Mouse (Mus musculus): ENCODE measurements at regions not wholly inside any gene's neighbourhood (a gene's known extent, or its start where the extent isn't known, plus 50 kb on each side); places are given as distances from the start of the nearest gene placed in this dataset.

- no peak for DNase-seq (ENCODE audit: low read depth)
These were observed 645.4 kb upstream of the Gm10131 start for GRCm38 (mm10) chr8:34756916-34757315.

GRCm38 (mm10) chr8:34756171-34756570, 644.6 kb upstream of the Gm10131 start:
- DNase-seq (ENCODE audit: low read depth): no peak

GRCm38 (mm10) chr8:34755480-34755879, 643.9 kb upstream of the Gm10131 start:
- no peak for DNase-seq (ENCODE audit: low read depth)

DNA sequence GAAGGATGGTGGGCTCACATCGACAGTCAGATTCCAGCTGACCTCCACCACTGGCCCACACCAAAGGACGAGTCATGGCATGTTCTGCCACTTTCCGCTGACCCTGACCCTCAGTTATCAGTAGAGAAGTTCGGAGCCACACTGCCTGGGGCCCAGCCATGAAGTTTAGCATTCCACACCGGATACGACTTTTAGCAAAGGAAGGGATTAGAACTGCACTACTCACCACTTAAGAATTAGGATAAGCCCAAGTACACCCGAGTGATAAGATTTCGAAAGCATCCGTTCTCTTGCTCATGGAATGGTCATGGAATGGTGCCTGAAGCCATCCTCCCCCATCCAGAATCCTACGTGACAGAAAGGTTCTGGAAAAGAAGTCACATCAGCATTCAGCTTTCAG, 641.5 kb upstream of the Gm10131 start:
- no peak for DNase-seq (ENCODE audit: low read depth)

DNA sequence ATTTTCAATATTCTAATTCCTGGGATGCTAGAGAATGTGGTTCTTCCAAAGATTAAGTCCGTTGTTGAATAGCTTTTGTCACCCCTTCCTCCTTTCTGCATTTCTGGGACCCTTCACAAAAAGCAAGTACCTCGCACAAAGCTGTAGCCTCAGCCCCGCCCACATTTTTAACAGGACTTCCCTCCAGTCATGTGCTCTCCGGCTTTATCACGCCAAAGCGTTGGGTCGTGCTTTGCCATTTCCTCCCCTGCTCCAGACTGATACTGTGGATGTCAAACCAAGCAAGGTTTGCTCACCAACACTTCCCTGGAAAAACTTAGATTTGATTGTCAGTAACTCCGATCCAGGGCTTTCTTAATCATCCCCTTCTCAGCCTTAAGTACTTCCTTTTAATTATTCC, 637.0 kb upstream of the Gm10131 start:
- no peak for DNase-seq (ENCODE audit: low read depth)

- DNase-seq (ENCODE audit: low read depth): no peak
These were observed 634.2 kb upstream of the Gm10131 start for GRCm38 (mm10) chr8:34745706-34746105.

DNA sequence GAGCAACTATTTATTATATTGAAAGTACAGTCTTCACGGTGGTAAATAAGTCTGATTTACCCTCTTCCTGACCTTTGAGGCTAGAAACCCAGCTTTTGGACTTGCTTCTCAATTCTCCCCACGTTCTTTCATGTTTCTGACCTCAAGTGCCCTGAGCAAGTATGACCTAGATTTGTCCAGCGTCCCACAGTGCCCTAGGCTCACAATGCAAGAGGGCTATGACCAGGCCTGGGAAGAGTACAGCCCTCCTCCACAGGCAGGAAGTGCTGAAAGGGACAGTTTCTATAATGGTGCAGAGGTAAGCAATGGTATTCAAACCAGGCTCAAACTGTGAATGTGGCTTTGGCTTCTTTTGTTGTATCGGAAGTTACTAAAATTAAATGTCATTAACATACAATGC, 633.1 kb upstream of the Gm10131 start:
- no peak for DNase-seq (ENCODE audit: low read depth)

GRCm38 (mm10) chr8:34744179-34744578, 632.6 kb upstream of the Gm10131 start:
- DNase-seq (ENCODE audit: low read depth): no peak

DNA sequence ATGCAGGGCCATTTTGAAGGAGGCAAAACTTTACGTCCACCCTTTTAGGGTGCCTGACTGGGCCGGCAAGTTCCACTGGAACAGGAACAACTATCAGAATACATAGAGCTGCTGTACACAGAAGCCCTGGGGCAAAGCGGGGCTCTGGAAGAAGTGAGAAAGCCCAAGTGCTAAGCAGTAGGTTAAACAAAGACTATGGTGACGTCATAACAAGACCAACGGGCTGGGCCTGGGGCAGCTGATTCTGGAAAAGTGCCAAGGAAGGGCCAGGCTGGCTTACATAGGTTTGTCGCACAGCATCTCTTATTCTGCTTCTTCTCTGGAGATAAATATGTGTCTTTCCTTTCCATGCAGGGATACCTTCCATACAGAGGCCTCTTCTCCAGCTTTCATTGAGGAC, 631.6 kb upstream of the Gm10131 start:
- DNase-seq (ENCODE audit: low read depth): no peak

DNA sequence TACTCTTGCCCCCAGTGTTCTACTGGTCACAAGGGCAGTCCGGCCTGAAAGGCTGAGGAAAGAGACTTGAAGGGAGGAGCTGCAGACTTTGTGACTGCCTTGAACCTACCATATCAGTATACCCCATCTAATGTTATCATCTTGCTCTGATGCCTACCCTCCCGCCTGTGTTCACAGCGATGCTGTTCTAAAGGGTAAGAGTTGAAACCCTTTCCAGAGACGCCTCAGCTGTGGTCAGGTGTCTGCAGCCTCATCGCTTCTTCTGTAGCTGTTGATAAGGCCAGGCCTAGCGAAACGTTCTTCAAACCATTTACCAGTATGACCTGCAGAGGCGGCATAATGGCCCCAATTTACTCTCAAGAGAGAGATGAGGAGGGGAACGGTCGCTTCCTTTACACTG, 629.3 kb upstream of the Gm10131 start:
- DNase-seq (ENCODE audit: low read depth): no peak

DNA sequence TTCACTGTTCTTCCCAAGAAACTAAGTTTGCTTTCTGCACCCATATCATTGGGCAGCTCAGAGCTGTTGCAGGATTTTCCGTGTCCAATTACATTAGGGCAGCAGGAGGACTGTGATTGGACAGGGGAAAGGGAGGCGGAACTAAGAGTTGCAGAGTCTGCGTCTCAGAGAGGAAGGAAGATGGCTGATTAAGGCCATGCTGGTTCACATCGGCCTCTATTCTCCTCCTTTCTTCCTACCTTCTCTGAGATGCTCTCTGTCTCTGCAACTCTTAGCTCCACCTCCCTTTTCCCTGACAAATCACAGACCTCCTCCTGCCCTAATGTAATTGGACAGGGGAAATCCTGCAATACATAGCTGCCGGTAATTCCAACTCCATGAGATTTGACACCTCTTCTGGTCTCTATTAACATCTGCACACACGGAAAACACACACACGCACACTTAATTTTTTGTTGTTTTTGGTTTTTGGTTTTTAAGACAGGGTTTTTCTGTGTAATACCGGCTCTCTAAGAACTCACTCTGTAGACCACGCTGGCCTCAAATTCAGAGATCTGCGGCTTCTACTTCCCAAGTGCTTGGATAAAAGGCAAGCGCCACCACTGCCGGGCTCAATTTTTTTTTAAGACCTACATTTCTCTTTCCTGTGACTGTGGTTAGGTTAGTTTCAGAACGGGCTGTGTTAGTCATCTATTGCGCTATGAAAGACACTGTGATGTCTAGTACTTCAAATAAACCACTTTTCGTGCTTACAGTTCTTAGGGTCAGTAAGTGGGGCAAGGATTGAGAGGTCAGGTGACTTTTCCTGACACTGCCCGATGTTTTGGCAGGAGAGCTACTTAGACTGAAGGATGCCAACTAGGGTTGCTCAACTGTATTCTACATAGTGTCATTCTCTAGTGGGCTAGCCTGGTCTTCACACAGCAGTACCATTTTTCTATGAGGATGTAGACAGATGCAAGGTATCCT, 628.6 kb upstream of the Gm10131 start:
- no peak for DNase-seq (ENCODE audit: low read depth)

- no peak for DNase-seq (ENCODE audit: low read depth)
These were observed 624.7 kb upstream of the Gm10131 start for GRCm38 (mm10) chr8:34736214-34736613.

- DNase-seq (ENCODE audit: low read depth): no peak
These were observed 623.5 kb upstream of the Gm10131 start for GRCm38 (mm10) chr8:34735006-34735405.

DNA sequence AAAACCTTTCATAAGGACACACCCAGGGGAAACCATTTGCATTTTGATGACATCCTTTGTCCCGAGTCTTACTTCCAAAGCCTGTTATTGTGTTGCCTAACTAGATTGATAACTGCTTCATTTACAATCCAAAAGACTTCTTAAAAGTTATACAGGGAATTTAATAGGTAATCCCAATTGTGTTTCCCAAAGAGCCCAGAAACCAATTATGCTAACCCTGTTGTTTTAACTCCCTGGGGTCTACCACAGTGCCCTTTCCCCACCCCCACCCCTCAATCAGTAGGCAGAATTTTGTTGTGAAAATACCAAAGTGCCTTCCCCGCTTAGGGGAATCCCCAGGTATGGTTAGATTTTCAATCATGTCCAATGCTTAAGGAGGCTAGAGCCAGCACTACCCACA, 621.3 kb upstream of the Gm10131 start:
- no peak for DNase-seq (ENCODE audit: low read depth)

DNA sequence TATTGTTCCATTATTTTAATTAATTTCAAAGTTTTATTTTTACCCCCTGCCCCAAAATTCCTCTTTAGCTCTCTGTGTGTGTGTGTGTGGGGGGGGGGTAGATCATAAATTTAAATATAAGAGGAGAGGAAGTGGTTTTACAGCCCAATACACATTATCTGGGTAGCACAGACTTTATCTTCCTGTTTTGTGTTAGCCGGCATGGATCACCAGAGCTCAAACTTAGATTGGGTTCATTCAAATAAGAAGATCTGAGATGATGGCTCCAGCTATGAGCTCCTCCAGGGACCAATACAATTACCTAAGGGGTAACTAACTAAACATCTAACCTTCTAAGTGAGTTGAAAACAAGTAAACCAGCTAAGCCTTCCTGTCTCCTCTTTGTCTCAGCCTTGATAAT, 620.8 kb upstream of the Gm10131 start:
- no peak for DNase-seq (ENCODE audit: low read depth)

DNA sequence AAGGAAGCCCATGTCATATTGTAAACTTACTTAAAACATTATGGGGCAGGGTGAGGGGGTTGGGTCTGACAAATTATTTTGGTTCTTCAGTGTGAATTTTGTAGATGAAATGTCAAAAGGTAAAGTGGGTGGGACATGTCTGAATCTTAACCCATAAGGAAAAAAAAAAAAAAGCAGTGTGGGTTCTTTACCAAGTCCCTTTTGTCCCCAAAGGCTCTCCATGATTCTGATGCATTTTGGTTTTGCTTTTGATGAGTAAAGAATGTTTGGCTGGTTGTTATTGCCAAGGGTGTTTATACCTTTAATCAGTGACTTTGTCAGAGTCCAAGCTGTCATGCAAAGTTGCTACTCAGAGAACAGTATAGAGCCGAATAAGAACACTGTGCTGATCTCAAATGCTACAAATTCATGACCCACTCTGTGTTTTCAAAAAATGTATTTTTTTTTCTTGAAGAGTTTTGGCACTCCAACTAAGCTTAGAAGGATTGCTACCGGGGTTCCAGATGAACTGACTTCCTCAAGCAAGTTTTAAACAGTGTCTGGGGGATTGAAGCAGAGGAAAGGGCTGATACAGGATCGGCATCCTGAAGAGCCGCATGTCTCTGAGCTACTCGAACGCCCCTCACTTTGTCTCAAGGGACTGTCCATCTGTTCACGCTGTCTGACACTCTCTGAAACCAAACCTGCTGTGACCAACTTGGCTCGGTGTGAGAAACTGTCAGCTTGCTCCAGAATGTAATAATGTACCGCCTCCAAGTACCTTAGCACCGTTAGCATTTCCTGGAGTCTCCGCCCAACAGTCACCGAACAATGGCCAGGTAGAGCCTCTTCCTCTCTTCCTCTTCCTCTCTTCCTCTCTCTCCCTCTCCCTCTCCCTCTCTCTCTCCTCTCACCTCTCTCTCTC, 619.8 kb upstream of the Gm10131 start:
- no peak for DNase-seq (ENCODE audit: low read depth)

DNA sequence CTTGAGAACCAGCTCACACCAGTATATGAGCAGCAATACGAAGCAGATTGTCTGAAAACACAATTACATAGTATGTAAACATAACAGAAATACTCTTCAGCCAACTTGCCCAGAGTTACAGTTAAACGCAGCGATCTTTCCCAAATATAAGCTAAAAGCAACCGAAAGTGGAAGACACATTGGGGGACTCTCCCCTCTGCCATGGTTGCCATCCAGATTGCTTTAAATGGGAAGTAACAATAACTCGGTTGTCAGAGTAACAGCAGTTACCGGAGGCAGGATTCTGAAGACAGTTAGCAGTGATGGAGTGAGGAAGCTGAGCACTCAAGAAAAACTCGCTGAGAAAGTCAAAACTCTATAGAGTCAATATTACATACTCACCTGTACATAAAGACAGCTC, 618.0 kb upstream of the Gm10131 start:
- no peak for DNase-seq (ENCODE audit: low read depth)

DNA sequence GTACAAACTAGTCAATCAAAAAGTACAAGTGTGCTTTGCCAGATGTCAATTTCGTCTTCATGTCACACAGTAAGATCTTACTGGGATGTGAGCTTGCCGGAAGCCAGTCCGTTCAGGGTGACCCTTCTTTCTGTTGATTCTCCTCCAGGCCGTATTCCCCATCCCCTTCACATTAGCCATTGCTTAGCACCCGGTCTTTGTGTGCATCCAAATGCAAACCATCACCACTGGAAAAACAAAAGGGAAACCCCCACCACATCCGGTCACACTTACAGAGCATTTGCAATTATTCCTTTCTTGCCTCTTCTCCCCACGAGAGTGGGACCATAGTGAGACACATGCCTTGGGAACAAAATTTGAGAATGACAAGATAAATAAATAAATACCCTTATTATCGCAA, 616.2 kb upstream of the Gm10131 start:
- no peak for DNase-seq (ENCODE audit: low read depth)

DNA sequence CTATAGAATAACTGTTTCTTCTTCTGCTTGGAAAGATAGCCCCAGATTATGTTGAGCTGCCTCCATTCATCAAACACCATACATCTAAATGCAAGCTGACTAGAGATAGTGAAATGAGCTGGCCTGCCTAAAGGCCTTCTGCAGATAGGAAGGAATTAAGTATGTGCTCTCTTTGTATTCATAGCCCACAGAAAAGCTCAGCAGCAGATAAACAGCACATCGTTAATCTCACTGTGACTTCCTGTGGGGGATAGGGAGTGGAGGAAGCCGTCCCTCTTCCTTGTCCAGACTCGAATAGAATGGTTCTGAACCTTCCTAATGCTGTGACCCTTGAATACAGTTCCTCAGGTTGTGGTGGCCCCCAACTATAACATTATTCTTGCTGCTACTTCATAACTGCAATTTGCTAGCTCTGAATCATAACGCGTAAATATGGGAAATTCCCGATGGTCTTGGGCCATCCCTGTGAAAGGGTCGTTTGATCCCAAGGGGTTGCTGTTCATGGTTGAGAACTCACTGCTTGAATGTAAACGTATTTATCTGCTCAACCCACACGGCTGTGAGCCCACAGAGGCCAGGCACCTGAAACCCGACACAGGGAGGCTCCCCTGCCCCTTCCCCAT, 614.7 kb upstream of the Gm10131 start:
- DNase-seq (ENCODE audit: low read depth): no peak

GRCm38 (mm10) chr8:34725546-34725945, 614.0 kb upstream of the Gm10131 start:
- DNase-seq (ENCODE audit: low read depth): no peak

DNA sequence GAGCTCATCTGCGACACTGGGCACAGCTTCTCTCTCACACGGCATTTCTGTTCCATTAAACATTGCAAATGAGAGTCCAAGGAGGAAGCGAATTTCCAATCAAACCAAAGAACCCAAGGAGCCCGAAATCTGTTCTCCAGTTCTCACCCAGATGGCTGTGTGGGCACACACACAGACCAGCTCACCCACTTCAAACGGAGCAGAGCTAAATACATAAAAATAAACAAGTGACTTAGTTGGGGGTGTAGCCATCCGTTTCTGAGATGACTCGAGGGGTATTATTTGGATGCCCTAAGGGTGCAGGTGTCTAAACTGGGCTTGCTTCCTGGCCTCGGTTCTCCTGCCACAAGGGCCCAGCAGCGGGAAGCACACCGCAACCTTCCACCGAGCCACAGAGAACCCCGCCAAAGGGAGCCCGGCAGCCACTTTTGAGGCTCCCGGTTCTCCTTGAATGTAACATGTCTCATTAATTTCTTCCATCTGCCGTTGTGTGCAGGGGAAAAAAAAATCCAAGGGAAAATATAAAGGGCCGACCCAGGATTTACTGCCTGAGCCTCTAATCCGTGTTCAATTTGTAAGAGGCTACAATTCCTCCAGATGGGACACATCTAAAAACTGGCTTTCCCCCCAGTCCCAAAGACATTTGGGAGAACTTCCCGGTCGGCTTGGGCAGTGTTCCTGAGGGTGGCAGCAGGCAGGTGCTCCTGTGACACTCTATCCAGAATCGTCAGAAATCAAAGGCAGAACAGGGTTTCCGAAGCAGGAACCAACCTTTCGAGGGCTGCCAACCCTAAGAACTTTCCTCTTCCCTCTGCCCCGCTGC, 598.6 kb upstream of the Gm10131 start:
- DNase-seq (ENCODE audit: low read depth): no peak

GRCm38 (mm10) chr8:34709316-34709715, 597.8 kb upstream of the Gm10131 start:
- DNase-seq (ENCODE audit: low read depth): no peak

All from fibroblast of lung, adult 2 months (primary cell).